Mouse (Mus musculus): ENCODE measurements around the gene Rtn4r.

DNA sequence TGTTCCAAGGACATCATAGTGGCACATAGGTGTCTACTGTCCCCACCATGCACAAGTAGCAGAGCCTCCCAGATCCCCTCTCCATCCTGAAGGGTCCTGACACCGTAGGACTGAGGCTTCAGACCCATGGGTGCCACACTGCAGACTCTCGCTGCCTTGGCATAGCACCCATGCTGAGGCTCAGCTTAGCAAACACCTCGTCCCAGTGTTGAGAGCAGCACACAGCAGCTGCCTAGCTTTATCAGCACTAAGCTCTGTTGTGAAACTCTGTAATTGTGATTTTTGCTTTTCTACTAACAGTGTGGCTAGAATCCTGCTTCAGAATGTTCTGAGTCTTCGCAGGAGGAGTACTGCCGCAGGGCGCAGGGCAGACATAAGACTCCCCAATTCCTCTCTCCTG lies 70.4 kb downstream of the Rtn4r start:
- TF ChIP-seq CTCF (IDR thresholded peaks at IDR 0.05; ENCODE audit: low read depth, low read length) (no peak), POLR2A (IDR thresholded peaks at IDR 0.05; ENCODE audit: extremely low read depth, insufficient read depth, low read length) (no peak)

Data from liver, adult 2 months (tissue).